Mouse (Mus musculus): Measurements from ENCODE around the gene Gadd45a. TPM values are rescaled to one million over a fixed set of nuclear protein-coding genes. Genes with fewer than 3 reads are reported as not detected.

Gene Gadd45a
- polyA plus RNA-seq, 1 experiment from 2014 or later: 88.3 TPM

DNA sequence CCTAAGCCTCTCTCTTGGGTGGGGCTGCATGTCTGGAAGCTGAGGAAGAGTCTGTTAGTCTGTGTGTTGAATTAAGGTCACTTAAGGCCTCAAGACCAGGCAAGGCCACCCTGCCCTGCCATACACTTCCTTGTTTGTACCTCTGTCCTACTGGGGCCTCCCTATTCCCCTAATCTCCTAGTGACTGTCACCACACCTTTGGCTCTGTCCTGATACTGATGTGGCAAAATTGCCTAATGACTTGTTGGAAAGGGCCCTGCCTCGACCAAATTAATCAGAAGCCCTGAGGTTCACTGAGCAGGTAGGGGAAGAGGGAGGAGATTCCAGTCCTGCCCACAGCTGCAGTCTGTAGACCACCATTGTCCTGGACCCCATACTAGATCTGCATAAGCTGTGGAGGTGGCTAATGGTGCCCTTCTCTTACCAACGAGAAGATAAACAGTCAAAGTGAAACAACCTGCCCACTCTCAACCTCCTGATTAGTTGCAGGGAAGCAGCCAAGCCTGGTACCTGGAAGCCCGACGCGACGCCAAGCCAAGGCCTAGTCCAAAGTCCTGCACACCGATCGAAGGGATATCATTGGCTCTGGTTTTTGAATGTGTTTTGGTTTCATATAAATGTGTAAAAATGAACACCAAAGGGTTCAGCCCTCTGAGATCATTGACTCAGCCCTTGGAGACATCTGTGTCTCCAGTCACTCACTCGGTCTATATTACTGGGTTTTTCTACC lies 23.1 kb downstream of the Gadd45a start:
- H3K4me2 ChIP-seq: peak overlapping the region; percentile 48
- peak overlapping the region; percentile 59 for H3K27ac ChIP-seq
- WGBS (ENCODE audit: insufficient replicate concordance): 70% methylated on average over 9 of the region's 9 CpGs
- no peaks in the 10 kb centered on the region for H3K36me3 ChIP-seq
- peaks cover 50% of the 10 kb centered on the region for H3K4me1 ChIP-seq
- peak; percentile 90 for ATAC-seq
- H3K9me3 ChIP-seq (replicated peaks): no peaks in the 10 kb centered on the region
- H3K27me3 ChIP-seq (replicated peaks): no peaks in the 10 kb centered on the region
- H3K9ac ChIP-seq: peak overlapping the region; percentile 29; the same call in 1 of the 2 replicates
- H3K4me3 ChIP-seq: no peak overlapping the region

DNA sequence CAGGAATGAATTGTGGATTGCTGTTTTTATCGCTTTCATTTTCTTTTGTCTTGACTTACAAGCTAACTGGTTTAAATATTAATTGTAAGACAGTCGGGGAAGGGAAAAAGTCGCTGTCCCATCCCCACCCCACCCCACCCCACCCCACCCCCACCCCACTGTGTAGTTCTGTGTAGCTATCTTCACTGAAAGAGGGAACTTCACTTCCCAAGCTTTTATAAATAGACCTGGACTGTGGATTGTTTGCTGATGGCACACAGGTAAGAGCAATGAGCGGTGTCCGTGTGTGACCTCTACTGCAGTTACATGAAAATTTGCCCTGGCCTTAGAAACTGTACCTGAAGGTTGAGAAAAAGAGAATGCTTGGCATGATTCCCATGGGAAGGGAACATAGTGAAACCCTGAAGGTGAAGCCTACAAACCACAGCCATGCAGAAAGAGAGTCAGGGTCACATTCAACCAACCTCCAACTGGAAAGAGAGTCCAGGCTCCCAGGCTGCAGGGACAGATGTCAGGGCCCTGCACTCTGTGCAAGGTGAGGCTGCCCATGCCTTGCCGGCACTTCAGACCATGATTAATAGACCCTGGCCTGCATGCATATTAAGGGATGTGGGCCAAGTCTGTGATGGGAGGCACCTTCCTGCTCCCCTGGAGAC lies 23.8 kb downstream of the Gadd45a start:
- 72% methylated on average over 6 of the region's 6 CpGs for WGBS (ENCODE audit: insufficient replicate concordance)
- H3K4me1 ChIP-seq: peaks cover 50% of the 10 kb centered on the region
- peak; percentile 29 for ATAC-seq

DNA sequence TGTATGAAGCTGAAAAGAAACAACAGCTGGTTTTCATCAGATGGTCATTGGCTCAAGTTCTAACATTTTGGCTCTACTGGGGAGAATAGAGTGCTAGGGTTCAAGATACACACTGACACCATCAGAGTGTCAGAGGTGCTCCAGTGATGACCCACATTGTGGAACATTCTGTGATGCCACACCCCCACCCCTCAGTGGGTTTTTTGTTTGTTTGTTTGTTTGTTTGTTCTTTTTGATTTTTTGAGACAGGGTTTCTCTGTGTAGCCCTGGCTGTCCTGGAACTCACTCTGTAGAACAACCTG lies 26.1 kb downstream of the Gadd45a start:
- Histone ChIP-seq H3K9ac (no peak overlapping the region), H3K4me3 (no peak overlapping the region), H3K36me3 (no peaks in the 10 kb centered on the region), H3K4me2 (no peak overlapping the region), H3K4me1 (peaks cover 41% of the 10 kb centered on the region), H3K9me3 (replicated peaks) (no peaks in the 10 kb centered on the region), H3K27ac (no peak overlapping the region), H3K27me3 (replicated peaks) (no peaks in the 10 kb centered on the region)
- no peak for ATAC-seq

More for the DNA sequence above, 23.8 kb downstream of the Gadd45a start:
- Histone ChIP-seq H3K4me3 (no peak overlapping the region), H3K36me3 (no peaks in the 10 kb centered on the region), H3K27ac (peak overlapping the region; percentile 59), H3K27me3 (replicated peaks) (no peaks in the 10 kb centered on the region), H3K9me3 (replicated peaks) (no peaks in the 10 kb centered on the region), H3K9ac (peak overlapping the region; percentile 29; the same call in 1 of the 2 replicates), H3K4me2 (peak overlapping the region; percentile 48)

DNA sequence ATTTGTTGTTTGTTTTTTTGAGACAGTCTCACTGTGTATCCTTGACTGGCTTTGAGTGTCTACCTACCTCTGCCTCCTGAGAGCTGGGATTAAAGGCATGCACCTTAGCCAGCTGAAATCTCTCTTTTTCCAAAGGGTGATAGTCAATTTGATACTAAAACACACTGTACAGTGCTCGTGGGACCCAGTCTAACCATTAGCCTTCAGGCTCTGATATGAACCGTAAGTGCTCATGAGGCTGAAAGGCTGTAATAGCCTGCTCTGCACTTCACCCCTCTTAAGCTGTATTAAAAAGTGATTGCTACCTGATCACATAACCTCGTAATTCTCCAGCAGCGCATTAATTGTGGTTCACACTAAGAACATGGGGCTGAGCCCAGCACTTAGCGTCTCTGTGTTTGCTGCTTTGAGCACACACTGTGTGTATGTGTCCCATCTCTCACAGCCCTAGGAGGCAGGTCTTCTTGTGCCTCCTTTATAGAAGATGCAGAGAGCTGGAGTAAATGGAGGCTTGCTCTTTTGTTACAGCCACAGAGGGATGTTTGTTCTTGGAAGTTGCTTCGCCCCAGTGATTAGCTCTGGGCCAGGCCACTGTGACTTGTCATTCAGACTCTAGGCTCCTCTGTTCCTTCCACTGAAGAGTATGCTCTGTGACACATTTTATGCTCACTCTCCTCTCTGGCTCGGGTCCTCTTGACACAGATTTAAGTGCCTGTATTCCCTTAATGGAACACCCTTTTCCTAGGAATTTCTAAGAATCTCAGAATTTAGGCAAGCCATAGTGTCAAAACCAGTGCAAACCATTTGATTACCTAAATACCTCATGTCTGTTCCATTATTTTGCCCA lies 26.7 kb downstream of the Gadd45a start:
- Histone ChIP-seq H3K4me2 (no peak overlapping the region), H3K27ac (no peak overlapping the region), H3K4me1 (peaks cover 35% of the 10 kb centered on the region), H3K36me3 (no peaks in the 10 kb centered on the region), H3K27me3 (replicated peaks) (no peaks in the 10 kb centered on the region), H3K9ac (no peak overlapping the region), H3K9me3 (replicated peaks) (no peaks in the 10 kb centered on the region), H3K4me3 (no peak overlapping the region)
- 78% methylated on average over 7 of the region's 7 CpGs for WGBS (ENCODE audit: insufficient replicate concordance)
- no peak for ATAC-seq

- Histone ChIP-seq H3K4me1 (peaks cover 28% of the 10 kb centered on the region), H3K36me3 (no peaks in the 10 kb centered on the region), H3K4me2 (no peak overlapping the region), H3K4me3 (no peak overlapping the region), H3K9me3 (replicated peaks) (no peaks in the 10 kb centered on the region), H3K9ac (no peak overlapping the region), H3K27me3 (replicated peaks) (no peaks in the 10 kb centered on the region), H3K27ac (no peak overlapping the region)
- ATAC-seq: no peak
- 67% methylated on average over 3 of the region's 3 CpGs for WGBS (ENCODE audit: insufficient replicate concordance)
Measured at GRCm38 (mm10) chr6:67009888-67010287, 27.4 kb downstream of the Gadd45a start.

DNA sequence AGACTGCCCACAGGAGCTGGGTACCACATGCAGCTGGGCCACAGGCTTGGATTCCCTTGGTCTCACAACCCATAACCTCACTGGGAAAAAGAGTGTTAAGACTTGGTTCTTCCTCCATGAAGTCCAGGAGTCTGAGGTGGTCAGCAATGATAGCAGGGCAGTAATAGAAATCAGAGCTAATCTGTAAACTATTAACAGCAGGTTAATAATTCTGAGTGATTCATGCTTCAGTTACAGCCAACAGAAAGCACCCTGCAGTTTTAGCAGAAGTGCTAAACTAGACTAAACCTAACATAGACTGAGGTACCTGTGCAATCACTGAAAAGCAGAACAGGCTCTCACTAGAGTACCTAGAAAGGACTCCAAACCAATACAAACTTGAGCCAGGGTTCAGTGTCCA lies 37.5 kb downstream of the Gadd45a start:
- Histone ChIP-seq H3K4me2 (no peak overlapping the region), H3K4me3 (no peak overlapping the region), H3K9ac (no peak overlapping the region), H3K27ac (no peak overlapping the region), H3K36me3 (no peaks in the 10 kb centered on the region), H3K27me3 (replicated peaks) (no peaks in the 10 kb centered on the region), H3K9me3 (replicated peaks) (no peaks in the 10 kb centered on the region), H3K4me1 (0 out of 2 replicates have a peak, but pooled peaks cover 6% of the 10 kb centered on the region)
- no peak for ATAC-seq

DNA sequence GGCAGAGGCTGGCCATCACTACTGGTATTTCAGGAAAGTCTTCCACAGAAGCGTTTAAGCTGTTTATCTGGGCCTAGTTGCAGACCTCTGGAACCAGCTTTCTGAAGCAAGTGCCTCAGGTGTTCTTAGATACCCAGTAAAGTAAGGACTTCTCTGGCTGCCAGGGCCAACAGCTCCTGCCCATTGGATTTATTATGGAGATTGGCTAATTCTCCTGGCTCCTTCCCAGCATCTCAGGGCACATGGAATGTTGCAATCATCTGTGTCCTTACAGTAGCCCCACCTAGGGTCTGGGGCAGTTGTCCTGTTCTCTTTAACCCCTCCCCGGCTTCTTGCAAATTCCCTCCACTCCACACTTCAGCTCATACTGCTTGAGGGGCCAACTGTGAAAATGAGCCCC lies 38.6 kb downstream of the Gadd45a start:
- WGBS (ENCODE audit: insufficient replicate concordance): 73% methylated on average over 2 of the region's 2 CpGs
- Histone ChIP-seq H3K4me2 (no peak overlapping the region), H3K4me3 (no peak overlapping the region), H3K4me1 (0 out of 2 replicates have a peak, but pooled peaks cover 6% of the 10 kb centered on the region), H3K27me3 (replicated peaks) (no peaks in the 10 kb centered on the region), H3K27ac (no peak overlapping the region), H3K36me3 (no peaks in the 10 kb centered on the region), H3K9me3 (replicated peaks) (no peaks in the 10 kb centered on the region), H3K9ac (no peak overlapping the region)
- no peak for ATAC-seq

GRCm38 (mm10) chr6:66996257-66996656 lies 41.0 kb downstream of the Gadd45a start:
- WGBS (ENCODE audit: insufficient replicate concordance): 54% methylated on average over 1 of the region's 1 CpGs
- H3K4me1 ChIP-seq: 0 out of 2 replicates have a peak, but pooled peaks cover 10% of the 10 kb centered on the region
- no peaks in the 10 kb centered on the region for H3K9me3 ChIP-seq (replicated peaks)
- no peak overlapping the region for H3K4me2 ChIP-seq
- no peaks in the 10 kb centered on the region for H3K27me3 ChIP-seq (replicated peaks)
- no peak for ATAC-seq
- no peak overlapping the region for H3K9ac ChIP-seq
- H3K27ac ChIP-seq: no peak overlapping the region
- H3K4me3 ChIP-seq: no peak overlapping the region
- no peaks in the 10 kb centered on the region for H3K36me3 ChIP-seq

DNA sequence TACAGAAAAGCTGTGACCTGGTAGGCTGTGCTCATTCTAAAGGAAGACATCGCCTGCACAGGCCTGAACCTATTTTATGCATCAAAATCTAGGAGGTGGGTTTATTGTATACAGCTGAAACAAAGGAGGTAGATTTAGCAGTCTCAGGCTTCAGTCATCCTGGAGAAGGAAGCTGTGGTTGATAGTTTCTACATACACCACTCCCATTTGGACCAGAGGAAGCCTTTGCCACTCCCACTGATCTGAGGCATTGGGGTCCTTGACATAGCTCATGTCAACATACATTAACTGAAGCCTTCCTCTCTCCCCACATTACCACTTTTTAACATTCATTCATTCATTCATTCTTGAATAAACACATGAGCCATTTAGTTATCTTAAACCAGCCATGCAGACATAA lies 41.4 kb downstream of the Gadd45a start:
- H3K9me3 ChIP-seq (replicated peaks): no peaks in the 10 kb centered on the region
- no peak overlapping the region for H3K4me3 ChIP-seq
- no peak overlapping the region for H3K27ac ChIP-seq
- H3K9ac ChIP-seq: no peak overlapping the region
- 0 out of 2 replicates have a peak, but pooled peaks cover 10% of the 10 kb centered on the region for H3K4me1 ChIP-seq
- no peaks in the 10 kb centered on the region for H3K27me3 ChIP-seq (replicated peaks)
- no peak overlapping the region for H3K4me2 ChIP-seq
- 72% methylated on average over 1 of the region's 1 CpGs for WGBS (ENCODE audit: insufficient replicate concordance)
- no peaks in the 10 kb centered on the region for H3K36me3 ChIP-seq
- ATAC-seq: no peak

DNA sequence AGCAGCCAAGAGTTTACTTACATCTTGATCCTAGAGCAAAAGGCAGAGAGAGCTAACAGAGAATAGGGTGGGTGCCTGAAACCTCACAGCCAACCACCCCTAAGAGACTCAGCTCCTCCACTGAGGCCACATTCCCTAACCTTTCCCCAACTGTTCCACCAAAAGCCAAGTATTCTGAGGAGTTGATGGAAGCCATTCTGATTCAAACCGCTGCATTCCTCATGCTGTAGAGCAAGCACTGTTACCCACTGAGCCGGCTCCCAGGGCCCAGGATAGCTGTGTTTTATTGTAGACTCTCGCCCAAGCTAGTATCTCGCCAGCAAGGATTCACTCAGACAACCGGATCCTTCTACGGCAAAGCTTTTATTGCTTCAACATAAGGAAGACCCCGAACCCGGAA lies 42.3 kb downstream of the Gadd45a start:
- H3K9me3 ChIP-seq (replicated peaks): no peaks in the 10 kb centered on the region
- no peak for ATAC-seq
- no peak overlapping the region for H3K4me2 ChIP-seq
- H3K9ac ChIP-seq: no peak overlapping the region
- 84% methylated on average over 8 of the region's 8 CpGs for WGBS (ENCODE audit: insufficient replicate concordance)
- no peak overlapping the region for H3K4me3 ChIP-seq
- H3K36me3 ChIP-seq: no peaks in the 10 kb centered on the region
- 0 out of 2 replicates have a peak, but pooled peaks cover 10% of the 10 kb centered on the region for H3K4me1 ChIP-seq
- H3K27ac ChIP-seq: no peak overlapping the region
- no peaks in the 10 kb centered on the region for H3K27me3 ChIP-seq (replicated peaks)

DNA sequence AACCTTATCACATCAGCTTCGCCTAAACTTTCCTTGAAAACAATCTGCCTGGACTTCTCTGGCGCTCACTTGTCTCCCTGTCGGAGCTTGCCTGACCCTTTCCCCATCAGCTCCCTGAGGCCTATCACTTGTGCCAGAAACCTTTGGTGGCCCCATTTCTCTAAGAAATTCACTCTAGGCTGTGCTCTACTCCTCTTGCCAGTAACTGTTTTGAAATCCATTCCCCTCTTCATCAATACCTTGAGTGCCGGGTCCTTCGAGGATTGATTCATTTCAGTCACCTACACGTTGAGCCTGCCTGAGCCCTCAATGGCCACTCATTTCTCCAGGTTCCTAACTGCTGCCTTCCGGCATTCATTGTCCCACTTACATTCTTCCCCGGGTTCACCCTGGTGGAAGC lies 44.5 kb downstream of the Gadd45a start:
- Histone ChIP-seq H3K27ac (no peak overlapping the region), H3K4me3 (no peak overlapping the region), H3K4me1 (peaks cover 29% of the 10 kb centered on the region), H3K9ac (no peak overlapping the region), H3K27me3 (replicated peaks) (no peaks in the 10 kb centered on the region), H3K36me3 (no peaks in the 10 kb centered on the region), H3K4me2 (no peak overlapping the region), H3K9me3 (replicated peaks) (no peaks in the 10 kb centered on the region)
- 76% methylated on average over 8 of the region's 8 CpGs for WGBS (ENCODE audit: insufficient replicate concordance)
- no peak for ATAC-seq

DNA sequence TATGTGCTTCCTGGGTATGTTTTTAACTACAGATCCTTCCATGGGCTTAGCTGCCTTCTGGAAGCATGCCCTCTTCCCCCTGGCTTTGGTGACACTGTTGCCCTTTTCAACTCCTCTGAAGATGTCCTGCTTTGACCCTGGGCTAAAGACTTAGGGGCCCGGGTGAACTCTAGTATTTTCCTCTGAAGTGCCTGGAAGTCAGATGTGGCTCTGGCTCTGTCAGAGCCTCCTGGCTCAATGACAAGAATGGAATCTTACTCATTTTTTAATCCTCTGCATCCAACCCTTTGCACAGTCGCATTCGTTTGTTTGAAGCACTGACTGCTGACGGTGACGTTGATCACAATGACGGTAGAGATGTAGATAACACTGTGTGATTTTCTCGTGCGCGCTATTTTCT lies 45.0 kb downstream of the Gadd45a start:
- Histone ChIP-seq H3K9me3 (replicated peaks) (no peaks in the 10 kb centered on the region), H3K4me1 (peaks cover 35% of the 10 kb centered on the region), H3K9ac (no peak overlapping the region), H3K27me3 (replicated peaks) (no peaks in the 10 kb centered on the region), H3K4me3 (no peak overlapping the region), H3K36me3 (no peaks in the 10 kb centered on the region), H3K4me2 (no peak overlapping the region), H3K27ac (no peak overlapping the region)
- ATAC-seq: no peak
- 76% methylated on average over 9 of the region's 9 CpGs for WGBS (ENCODE audit: insufficient replicate concordance)

Data from liver, embryonic 12.5 days (tissue).